Mouse (Mus musculus): ENCODE measurements around the gene Chchd2. TPM values are rescaled to one million over a fixed set of nuclear protein-coding genes. Genes with fewer than 3 reads are reported as not detected.

Gene Chchd2
- polyA plus RNA-seq, 1 experiment from 2014 or later: 1,044 TPM

GRCm38 (mm10) chr5:129871238-129871637, 16.0 kb downstream of the Chchd2 start:
- Histone ChIP-seq H3K27me3 (ENCODE audit: insufficient read depth, poor library complexity, severe bottlenecking) (no peaks in the 10 kb centered on the region), H3K27ac (no peak overlapping the region), H3K4me3 (no peak overlapping the region), H3K9me3 (no peaks in the 10 kb centered on the region), H3K36me3 (no peaks in the 10 kb centered on the region), H3K4me1 (no peaks in the 10 kb centered on the region)
- WGBS: 78% methylated on average over 2 of the region's 2 CpGs
- DNase-seq (ENCODE audit: low spot score): no peak

GRCm38 (mm10) chr5:129869238-129869995, 17.9 kb downstream of the Chchd2 start:
- DNase-seq (ENCODE audit: low spot score): no peak
- Histone ChIP-seq H3K4me1 (no peaks in the 10 kb centered on the region), H3K4me3 (no peak overlapping the region), H3K27ac (no peak overlapping the region), H3K9me3 (no peaks in the 10 kb centered on the region), H3K27me3 (ENCODE audit: insufficient read depth, poor library complexity, severe bottlenecking) (no peaks in the 10 kb centered on the region), H3K36me3 (no peaks in the 10 kb centered on the region)
- 89% methylated on average over 19 of the region's 19 CpGs for WGBS

GRCm38 (mm10) chr5:129865841-129866240, 21.4 kb downstream of the Chchd2 start:
- H3K4me3 ChIP-seq: no peak overlapping the region
- DNase-seq (ENCODE audit: low spot score): no peak
- H3K36me3 ChIP-seq: peaks cover 19% of the 10 kb centered on the region
- H3K27me3 ChIP-seq (ENCODE audit: insufficient read depth, poor library complexity, severe bottlenecking): no peaks in the 10 kb centered on the region
- H3K4me1 ChIP-seq: peaks cover 4% of the 10 kb centered on the region; the same call in 1 of the 2 replicates
- WGBS: 78% methylated on average over 12 of the region's 12 CpGs
- H3K27ac ChIP-seq: no peak overlapping the region
- no peaks in the 10 kb centered on the region for H3K9me3 ChIP-seq

GRCm38 (mm10) chr5:129864467-129864866, 22.8 kb downstream of the Chchd2 start:
- Histone ChIP-seq H3K4me3 (peak overlapping the region; percentile 34), H3K27ac (no peak overlapping the region; the same call in 1 of the 2 replicates), H3K27me3 (ENCODE audit: insufficient read depth, poor library complexity, severe bottlenecking) (no peaks in the 10 kb centered on the region), H3K4me1 (peaks cover 4% of the 10 kb centered on the region; the same call in 1 of the 2 replicates), H3K36me3 (peaks cover 33% of the 10 kb centered on the region), H3K9me3 (no peaks in the 10 kb centered on the region)
- 10% methylated on average over 18 of the region's 18 CpGs for WGBS
- DNase-seq (ENCODE audit: low spot score): peak; percentile 79

- 96% methylated on average over 6 of the region's 6 CpGs for WGBS
- peaks cover 48% of the 10 kb centered on the region for H3K36me3 ChIP-seq
Measured at GRCm38 (mm10) chr5:129862325-129862724, 24.9 kb downstream of the Chchd2 start.

GRCm38 (mm10) chr5:129856414-129856813, 30.9 kb downstream of the Chchd2 start:
- DNase-seq (ENCODE audit: low spot score): no peak
- Histone ChIP-seq H3K27me3 (ENCODE audit: insufficient read depth, poor library complexity, severe bottlenecking) (no peaks in the 10 kb centered on the region), H3K4me1 (no peaks in the 10 kb centered on the region), H3K9me3 (no peaks in the 10 kb centered on the region), H3K36me3 (peaks cover 72% of the 10 kb centered on the region), H3K4me3 (no peak overlapping the region), H3K27ac (no peak overlapping the region)
- WGBS: 86% methylated on average over 5 of the region's 5 CpGs

More at GRCm38 (mm10) chr5:129862325-129862724, 24.9 kb downstream of the Chchd2 start:
- Histone ChIP-seq H3K27me3 (ENCODE audit: insufficient read depth, poor library complexity, severe bottlenecking) (no peaks in the 10 kb centered on the region), H3K9me3 (no peaks in the 10 kb centered on the region), H3K27ac (no peak overlapping the region), H3K4me1 (peaks cover 4% of the 10 kb centered on the region; the same call in 1 of the 2 replicates), H3K4me3 (no peak overlapping the region)
- DNase-seq (ENCODE audit: low spot score): no peak

- no peaks in the 10 kb centered on the region for H3K9me3 ChIP-seq
- H3K27me3 ChIP-seq (ENCODE audit: insufficient read depth, poor library complexity, severe bottlenecking): no peaks in the 10 kb centered on the region
- H3K27ac ChIP-seq: no peak overlapping the region
- WGBS: 36% methylated on average over 5 of the region's 5 CpGs
- H3K4me1 ChIP-seq: no peaks in the 10 kb centered on the region
- DNase-seq (ENCODE audit: low spot score): no peak
- peaks cover 67% of the 10 kb centered on the region for H3K36me3 ChIP-seq
- H3K4me3 ChIP-seq: no peak overlapping the region
Measured at GRCm38 (mm10) chr5:129855163-129855562, 32.1 kb downstream of the Chchd2 start.

GRCm38 (mm10) chr5:129847558-129847820, 39.8 kb downstream of the Chchd2 start:
- H3K4me3 ChIP-seq: peak overlapping the region; percentile 73
- peaks cover 7% of the 10 kb centered on the region; the same call in 1 of the 2 replicates for H3K4me1 ChIP-seq
- no peaks in the 10 kb centered on the region for H3K9me3 ChIP-seq
- H3K27ac ChIP-seq: peak overlapping the region; percentile 89
- H3K36me3 ChIP-seq: peaks cover 40% of the 10 kb centered on the region
- H3K27me3 ChIP-seq (ENCODE audit: insufficient read depth, poor library complexity, severe bottlenecking): no peaks in the 10 kb centered on the region
- no peak for DNase-seq (ENCODE audit: low spot score)
- 60% methylated on average over 8 of the region's 8 CpGs for WGBS

GRCm38 (mm10) chr5:129846752-129847557, 40.3 kb downstream of the Chchd2 start, which contains the start of gene Sumf2:
Gene Sumf2 (plus strand): TSS chr5:129846986.
- peaks cover 40% of the 10 kb centered on the region for H3K36me3 ChIP-seq
- WGBS: 12% methylated on average over 22 of the region's 22 CpGs
- H3K27ac ChIP-seq: peak within 1 kb of the TSS; percentile 89
- H3K27me3 ChIP-seq (ENCODE audit: insufficient read depth, poor library complexity, severe bottlenecking): no peaks in the 10 kb centered on the region
- peak within 1 kb of the TSS; percentile 73 for H3K4me3 ChIP-seq
- H3K9me3 ChIP-seq: no peaks in the 10 kb centered on the region
- peaks cover 7% of the 10 kb centered on the region; the same call in 1 of the 2 replicates for H3K4me1 ChIP-seq
- peak; percentile 98 for DNase-seq (ENCODE audit: low spot score)

- DNase-seq (ENCODE audit: low spot score): no peak
- Histone ChIP-seq H3K27me3 (ENCODE audit: insufficient read depth, poor library complexity, severe bottlenecking) (no peaks in the 10 kb centered on the region), H3K9me3 (no peaks in the 10 kb centered on the region), H3K27ac (no peak overlapping the region), H3K4me1 (peaks cover 7% of the 10 kb centered on the region; the same call in 1 of the 2 replicates), H3K4me3 (no peak overlapping the region), H3K36me3 (peaks cover 32% of the 10 kb centered on the region)
- 96% methylated on average over 5 of the region's 5 CpGs for WGBS
Measured at GRCm38 (mm10) chr5:129844848-129845247, 42.4 kb downstream of the Chchd2 start.

Other genes with a start within 250 kb of the Chchd2 start
- 5.0 and 5.2 TPM in 2 replicates for gene Zfp11, start 217.4 kb downstream of the Chchd2 start, polyA plus RNA-seq (2016; fragmentation: Nextera tagmentation; extraction: Ambion mirVana)
- not detected in 2 replicates for gene Sept14, start 179.0 kb downstream of the Chchd2 start, polyA plus RNA-seq (2016; fragmentation: Nextera tagmentation; extraction: Ambion mirVana)
- 162 and 176 TPM in 2 replicates for gene Mrps17, start 172.0 kb downstream of the Chchd2 start, polyA plus RNA-seq (2016; fragmentation: Nextera tagmentation; extraction: Ambion mirVana)
- gene Nipsnap2, start 162.4 kb downstream of the Chchd2 start, polyA plus RNA-seq (2016; fragmentation: Nextera tagmentation; extraction: Ambion mirVana): 140 and 220 TPM in 2 replicates
- gene Psph, start 100.0 kb downstream of the Chchd2 start, polyA plus RNA-seq (2016; fragmentation: Nextera tagmentation; extraction: Ambion mirVana): 36.3 and 55.4 TPM in 2 replicates
- gene Sumf2, start 40.5 kb downstream of the Chchd2 start, polyA plus RNA-seq (2016; fragmentation: Nextera tagmentation; extraction: Ambion mirVana): 38.9 and 47.7 TPM in 2 replicates
- gene Zbed5, start 8.3 kb upstream of the Chchd2 start, polyA plus RNA-seq (2016; fragmentation: Nextera tagmentation; extraction: Ambion mirVana): 4.2 and 5.4 TPM in 2 replicates
- gene Phkg1, start 11.1 kb upstream of the Chchd2 start, polyA plus RNA-seq (2016; fragmentation: Nextera tagmentation; extraction: Ambion mirVana): 0.48 and 0.53 TPM in 2 replicates
- 1.8 and 2.4 TPM in 2 replicates for gene Nupr1l, start 21.1 kb upstream of the Chchd2 start, polyA plus RNA-seq (2016; fragmentation: Nextera tagmentation; extraction: Ambion mirVana)
- 18.3 and 25.8 TPM in 2 replicates for gene Vkorc1l1, start 54.5 kb upstream of the Chchd2 start, polyA plus RNA-seq (2016; fragmentation: Nextera tagmentation; extraction: Ambion mirVana)
- gene Gusb, start 115.6 kb upstream of the Chchd2 start, polyA plus RNA-seq (2016; fragmentation: Nextera tagmentation; extraction: Ambion mirVana): 47.3 and 56.8 TPM in 2 replicates
- gene Asl, start 141.8 kb upstream of the Chchd2 start, polyA plus RNA-seq (2016; fragmentation: Nextera tagmentation; extraction: Ambion mirVana): 25.1 and 35.9 TPM in 2 replicates
- gene Crcp, start 141.8 kb upstream of the Chchd2 start, polyA plus RNA-seq (2016; fragmentation: Nextera tagmentation; extraction: Ambion mirVana): 33.1 and 39.9 TPM in 2 replicates
- gene Tpst1, start 185.9 kb upstream of the Chchd2 start, polyA plus RNA-seq (2016; fragmentation: Nextera tagmentation; extraction: Ambion mirVana): 27.2 and 44.6 TPM in 2 replicates

Data from heart, embryonic 10.5 days (tissue).